Mouse (Mus musculus) kidney, adult 8-10 months (tissue): ENCODE measurements around the gene Gm2696.
"Not testable (repeated sequence)": the region's sequence is repeated elsewhere in the genome, so short reads cannot be mapped to it uniquely, and the experiment has no call there.

Experiments used
- DNase-seq, 2 experiments: peaks; one replicate each; pipeline ENCODE4 v3.0.0; 2022

Gene Gm2696

GRCm38 (mm10) chr10:77814382-77814781, at the start of gene Gm2696:
Gene Gm2696 (plus strand): TSS chr10:77814682.
- DNase-seq = no peak

- DNase-seq = no peak
These were observed 44.8 kb upstream of the Gm2696 start for GRCm38 (mm10) chr10:77769727-77770126.

GRCm38 (mm10) chr10:77771225-77771624, 43.3 kb upstream of the Gm2696 start, which contains the start of gene Gm3238:
Gene Gm3238 (minus strand): TSS chr10:77771325.
- DNase-seq = not testable (repeated sequence)

GRCm38 (mm10) chr10:77772142-77772541, 42.3 kb upstream of the Gm2696 start:
- DNase-seq = not testable (repeated sequence)

- DNase-seq = not testable (repeated sequence)
These were observed 37.6 kb upstream of the Gm2696 start, which contains the start of gene Gm7138 for GRCm38 (mm10) chr10:77776844-77777243. Gene Gm7138 (minus strand): TSS chr10:77776944.

GRCm38 (mm10) chr10:77782442-77782841, 32.0 kb upstream of the Gm2696 start, which contains the start of gene Gm3250:
Gene Gm3250 (minus strand): TSS chr10:77782542.
- not testable (repeated sequence) for DNase-seq

GRCm38 (mm10) chr10:77783396-77783795, 31.1 kb upstream of the Gm2696 start:
- not testable (repeated sequence) for DNase-seq

- not testable (repeated sequence) for DNase-seq
These were observed 26.6 kb upstream of the Gm2696 start, which contains the start of gene Gm7137 for GRCm38 (mm10) chr10:77787876-77788275. Gene Gm7137 (minus strand): TSS chr10:77788200.

- DNase-seq = no peak
These were observed 25.9 kb upstream of the Gm2696 start for GRCm38 (mm10) chr10:77788621-77789020.

- DNase-seq = no peak
These were observed 19.5 kb upstream of the Gm2696 start, which contains the start of gene Gm9639 for GRCm38 (mm10) chr10:77794976-77795375. Gene Gm9639 (minus strand): TSS chr10:77795076.

GRCm38 (mm10) chr10:77797677-77798076, 16.8 kb upstream of the Gm2696 start:
- no peak for DNase-seq

GRCm38 (mm10) chr10:77798164-77798920, 16.1 kb upstream of the Gm2696 start:
- not testable (repeated sequence) for DNase-seq

- no peak for DNase-seq
These were observed 15.5 kb upstream of the Gm2696 start, which contains the start of gene Gm19668 for GRCm38 (mm10) chr10:77798921-77799508. Gene Gm19668 (minus strand): TSS chr10:77799133.

GRCm38 (mm10) chr10:77804095-77804494, 10.4 kb upstream of the Gm2696 start:
- no peak for DNase-seq

GRCm38 (mm10) chr10:77811743-77812142, 2.7 kb upstream of the Gm2696 start, which contains the start of gene Gm9507:
Gene Gm9507 (minus strand): TSS chr10:77811843.
- no peak for DNase-seq

GRCm38 (mm10) chr10:77815514-77815913, 1.0 kb downstream of the Gm2696 start:
- peak in 1 of 2 experiments; percentile 10 for DNase-seq

GRCm38 (mm10) chr10:77818523-77818922, 4.0 kb downstream of the Gm2696 start:
- DNase-seq = no peak

- DNase-seq = no peak
These were observed 4.7 kb downstream of the Gm2696 start for GRCm38 (mm10) chr10:77819203-77819602.

- no peak for DNase-seq
These were observed 12.5 kb downstream of the Gm2696 start, which contains the start of gene Krtap10-4 for GRCm38 (mm10) chr10:77826951-77827350. Gene Krtap10-4 (minus strand): TSS chr10:77827095.

GRCm38 (mm10) chr10:77835647-77836046, 21.2 kb downstream of the Gm2696 start, which contains the start of gene Krtap10-10:
Gene Krtap10-10 (plus strand): TSS chr10:77835947.
- no peak for DNase-seq

GRCm38 (mm10) chr10:77839006-77839405, 24.5 kb downstream of the Gm2696 start:
- DNase-seq = no peak

- DNase-seq = no peak
These were observed 32.0 kb downstream of the Gm2696 start, which contains the start of gene Gm36176 for GRCm38 (mm10) chr10:77846503-77846902. Gene Gm36176 (plus strand): TSS chr10:77846803.

GRCm38 (mm10) chr10:77846961-77847360, 32.5 kb downstream of the Gm2696 start:
- DNase-seq = no peak
